Mouse (Mus musculus) naive thymus-derived CD4-positive, alpha-beta T cell, adult 2 months (primary cell): ENCODE data around the gene BC028528.
"Not testable (repeated sequence)": the region's sequence is repeated elsewhere in the genome, so short reads cannot be mapped to it uniquely, and the experiment has no call there.

Experiments
- DNase-seq: peaks from one replicate; pipeline ENCODE4 v3.0.0-alpha.2; 2011; ENCODE audit warnings: low read depth

The BC028528 gene

DNA sequence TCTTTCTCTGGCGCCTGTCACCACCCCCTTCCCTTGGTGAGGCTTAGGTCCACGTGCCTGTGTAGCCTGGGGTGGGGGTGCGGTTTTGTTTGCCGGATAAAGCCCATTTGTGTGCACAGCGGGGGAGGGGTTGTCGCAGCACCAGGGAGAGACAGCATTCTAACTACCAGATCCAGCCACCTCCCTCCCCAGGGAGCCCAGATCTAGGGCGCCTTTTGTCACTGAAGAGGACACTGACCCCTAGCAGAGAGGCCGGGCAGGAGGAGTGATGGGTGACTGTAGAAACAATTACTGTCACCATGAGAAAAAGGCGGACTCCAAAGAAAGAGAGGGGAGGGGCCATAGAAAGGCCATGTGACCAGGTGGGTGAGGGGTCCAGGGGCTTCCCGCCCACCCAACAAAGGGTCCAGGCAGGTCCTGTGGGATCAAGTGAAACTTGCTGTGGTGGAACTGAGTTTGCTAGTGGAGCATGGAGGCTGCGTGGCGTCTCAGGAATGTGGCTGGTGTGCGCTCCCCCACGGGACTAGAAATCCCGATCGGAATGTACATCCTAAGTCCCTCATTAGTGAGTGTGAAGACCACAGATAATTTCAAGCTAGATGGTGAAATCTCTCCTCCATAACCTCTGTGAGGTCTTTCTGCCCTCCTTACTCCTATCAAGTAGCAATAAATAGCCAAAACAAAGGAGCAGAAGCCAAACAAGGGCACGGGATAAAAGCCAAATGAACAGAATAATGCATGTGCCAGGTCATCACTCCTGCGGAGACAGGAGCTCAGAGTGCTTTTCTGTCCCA, 13.5 kb upstream of the BC028528 start:
- peak; percentile 73 for DNase-seq

- DNase-seq = no peak
These were observed 12.8 kb upstream of the BC028528 start, which contains the start of gene Car14 for GRCm38 (mm10) chr3:95904568-95904967. Gene Car14 (minus strand): TSS chr3:95904691.

- no peak for DNase-seq
These were observed 12.1 kb upstream of the BC028528 start for GRCm38 (mm10) chr3:95903753-95904502.

GRCm38 (mm10) chr3:95902643-95903042, 10.8 kb upstream of the BC028528 start:
- DNase-seq = no peak

- DNase-seq = no peak
These were observed 10.5 kb upstream of the BC028528 start for GRCm38 (mm10) chr3:95902373-95902625.

- DNase-seq = no peak
These were observed 10.0 kb upstream of the BC028528 start for GRCm38 (mm10) chr3:95901616-95902372.

DNA sequence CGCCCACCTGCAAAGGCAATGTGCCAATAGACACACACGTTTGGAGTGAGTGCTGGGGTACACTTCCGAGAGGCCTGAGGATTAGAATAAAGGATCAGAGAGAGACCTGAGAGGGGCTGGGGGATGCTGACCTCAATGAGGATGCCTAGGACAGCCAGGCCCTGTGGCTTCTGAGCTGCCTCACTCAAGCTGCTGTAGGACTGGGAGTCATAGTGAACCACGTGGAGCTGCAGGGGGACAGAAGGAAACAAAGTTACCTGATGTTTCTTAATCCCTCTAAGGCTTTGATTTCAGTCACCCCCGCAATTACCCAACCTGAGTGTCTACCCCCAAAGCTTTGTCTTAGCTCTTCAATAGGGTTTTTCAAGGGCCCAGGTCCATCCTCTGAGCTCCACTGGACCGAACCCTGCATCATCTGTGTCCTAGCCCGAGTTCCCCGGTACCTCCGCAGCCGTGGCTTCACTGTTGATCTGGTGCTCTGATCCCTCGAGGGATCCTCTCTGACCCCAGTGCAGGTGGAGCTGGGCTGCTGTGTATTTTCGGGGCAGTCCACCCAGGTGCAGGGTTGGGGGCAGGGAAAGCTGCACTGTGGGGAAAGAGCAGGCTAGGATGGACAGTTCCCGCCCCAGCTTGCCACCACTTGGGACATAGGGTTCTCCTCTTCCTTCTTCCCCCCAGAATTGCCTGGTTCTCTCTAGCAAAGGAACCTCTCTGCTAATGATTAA, 8.2 kb upstream of the BC028528 start:
- no peak for DNase-seq

GRCm38 (mm10) chr3:95895501-95895900, 3.7 kb upstream of the BC028528 start:
- not testable (repeated sequence) for DNase-seq

DNA sequence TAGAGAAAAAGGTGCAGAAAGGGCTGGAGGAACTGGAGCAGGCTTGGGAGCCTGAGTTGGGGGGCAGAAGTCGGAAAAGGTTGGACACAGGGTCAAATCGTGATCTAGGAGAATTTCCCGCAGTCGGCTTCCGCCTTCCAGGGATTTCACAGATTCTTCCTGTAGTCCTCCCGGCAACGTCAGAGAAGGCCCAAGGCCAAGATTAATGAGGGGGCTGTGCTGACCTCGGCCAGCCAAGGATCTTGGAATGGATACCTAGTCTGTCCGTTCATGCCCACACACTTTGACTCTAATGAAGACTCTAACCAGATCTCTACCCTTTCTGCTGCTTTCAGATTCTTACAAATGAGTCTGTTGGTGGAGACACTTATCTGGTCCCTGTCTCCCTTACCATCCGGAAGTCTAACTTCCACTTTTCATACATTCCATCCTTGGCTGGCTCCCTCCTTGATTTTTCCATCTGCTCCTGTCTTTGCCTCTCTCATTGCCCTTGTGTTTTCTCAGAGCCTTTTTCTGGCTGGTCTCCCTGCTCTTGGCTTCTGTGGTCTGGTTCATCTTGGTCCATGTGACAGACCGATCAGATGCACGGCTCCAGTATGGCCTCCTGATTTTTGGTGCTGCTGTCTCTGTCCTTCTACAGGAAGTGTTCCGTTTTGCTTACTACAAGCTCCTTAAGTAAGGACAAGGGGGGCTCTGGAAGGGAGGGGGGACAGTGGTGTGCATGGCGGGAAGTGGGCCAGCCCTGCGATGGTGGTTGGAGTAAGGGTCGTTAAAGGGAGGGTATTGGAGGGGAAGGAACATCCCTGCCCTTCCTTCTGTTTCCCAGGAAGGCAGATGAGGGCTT, 2.7 kb upstream of the BC028528 start:
- DNase-seq = peak; percentile 45

GRCm38 (mm10) chr3:95893606-95894316, 2.0 kb upstream of the BC028528 start, which contains the start of gene Aph1a:
Gene Aph1a (plus strand): TSS chr3:95893969.
- peak; percentile 97 for DNase-seq

- DNase-seq = peak; percentile 57
These were observed 1.3 kb upstream of the BC028528 start for GRCm38 (mm10) chr3:95893126-95893525.

- no peak for DNase-seq
These were observed 554 bp upstream of the BC028528 start for GRCm38 (mm10) chr3:95892066-95893052.

- no peak for DNase-seq
These were observed 2.1 kb downstream of the BC028528 start for GRCm38 (mm10) chr3:95889664-95890063.

DNA sequence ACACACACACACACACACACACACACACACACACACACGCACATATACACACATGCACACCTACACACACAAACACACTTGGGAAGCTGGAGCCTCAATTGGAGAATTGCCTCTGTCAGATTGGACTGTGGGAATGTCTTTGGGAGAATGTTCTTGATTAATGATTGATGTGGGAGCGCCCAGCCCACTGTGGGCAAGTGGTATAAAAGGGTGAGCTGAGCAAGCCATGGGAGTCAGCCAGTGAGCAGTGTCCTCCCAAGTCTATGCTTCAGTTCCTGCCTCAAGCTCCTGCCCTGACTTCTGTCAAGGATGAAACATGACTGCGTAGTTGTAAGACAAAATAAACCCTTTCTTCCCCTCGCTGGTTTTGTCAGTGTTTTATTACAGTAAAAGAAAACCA, 4.2 kb downstream of the BC028528 start:
- no peak for DNase-seq

GRCm38 (mm10) chr3:95884400-95884799, 7.4 kb downstream of the BC028528 start:
- DNase-seq = no peak

DNA sequence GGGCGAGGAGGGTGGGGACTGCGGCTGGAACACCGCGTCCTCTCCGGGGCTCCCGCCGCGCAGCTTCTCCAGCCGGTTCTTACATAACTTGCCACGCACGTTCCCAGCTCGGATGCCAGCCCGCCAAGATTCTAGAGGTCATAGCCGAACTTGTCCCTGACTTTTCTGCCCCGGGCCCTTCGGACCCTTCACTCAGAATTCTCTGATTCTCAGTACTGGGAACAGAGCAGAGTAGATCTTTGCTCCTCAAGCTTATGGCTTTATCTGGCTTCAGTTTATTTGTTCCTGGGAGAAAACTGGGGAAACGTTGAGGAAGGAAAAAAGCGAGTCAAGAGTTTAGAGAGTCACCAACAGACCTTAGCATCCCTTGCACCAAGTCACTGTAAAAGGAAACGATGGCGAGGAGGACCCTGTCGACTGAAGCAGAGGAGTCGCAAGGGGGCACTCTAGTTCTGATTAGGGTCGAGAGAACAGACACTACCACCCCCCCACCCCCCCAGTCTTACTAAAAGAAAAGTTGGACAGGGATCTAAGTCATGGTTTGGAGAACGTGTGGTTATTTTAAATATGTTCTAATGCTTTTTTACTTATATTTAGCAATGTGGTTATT, 8.9 kb downstream of the BC028528 start:
- peak; percentile 79 for DNase-seq

- peak; percentile 93 for DNase-seq
These were observed 9.6 kb downstream of the BC028528 start, which contains the start of gene Ciart for GRCm38 (mm10) chr3:95881979-95882815. Gene Ciart (minus strand): TSS chr3:95882251.

- no peak for DNase-seq
These were observed 12.7 kb downstream of the BC028528 start for GRCm38 (mm10) chr3:95879063-95879462.
